Comparison of ENCODE assay signal across 11 mouse cellular contexts in genomic region chr10:75586553-75586879, GRCm38 (mm10). TPM values are rescaled to one million over a fixed set of nuclear protein-coding genes. Genes with fewer than 3 reads are reported as not detected.
DNase-seq lines count a peak whose midpoint lies in the region; ATAC-seq and TF ChIP-seq lines count a peak whose summit lies in the region.
"Had no signal": no experiment of that assay in that cellular context is flagged by ENCODE, and none has a peak within 500 bp of the region (broad histone marks: within the 10 kb centered on the region; RNA-seq: fewer than 3 reads in every experiment).

No protein-coding gene starts in this region.

- no peaks in the 10 kb centered on the region for H3K27me3 ChIP-seq in liver, postnatal 0 days (ENCODE audit: insufficient read depth, low read length)
- H3K27me3 ChIP-seq in forebrain, embryonic 11.5 days (ENCODE audit: control insufficient read depth, insufficient read depth, low read length), result no peaks in the 10 kb centered on the region
- no peaks in the 10 kb centered on the region for H3K27me3 ChIP-seq in forebrain, embryonic 15.5 days
- 0 out of 2 replicates have a peak, but pooled peaks cover 6% of the 10 kb centered on the region for H3K27me3 ChIP-seq in limb, embryonic 13.5 days

- TF ChIP-seq CTCF in liver, postnatal 0 days (IDR thresholded peaks at IDR 0.05; ENCODE audit: low read depth), result no peak

- H3K4me2 ChIP-seq in liver, postnatal 0 days (ENCODE audit: low read depth, low read length), result no peak overlapping the region
- H3K4me2 ChIP-seq in forebrain, embryonic 11.5 days (ENCODE audit: low read depth, low read length, severe bottlenecking), result no peak overlapping the region
- H3K4me2 ChIP-seq in forebrain, embryonic 15.5 days (replicated peaks), result no peak overlapping the region
- H3K4me2 ChIP-seq in limb, embryonic 13.5 days (replicated peaks), result peak overlapping the region; percentile 58; the same call in 1 of the 2 replicates
- H3K4me2 ChIP-seq: liver, embryonic 11.5 days had no signal

- H3K4me3 ChIP-seq in liver, postnatal 0 days (ENCODE audit: low read depth, low read length), result no peak overlapping the region
- no peak overlapping the region for H3K4me3 ChIP-seq in forebrain, embryonic 11.5 days (ENCODE audit: low read depth, low read length)
- no peak overlapping the region for H3K4me3 ChIP-seq in forebrain, embryonic 15.5 days
- no peak overlapping the region for H3K4me3 ChIP-seq in limb, embryonic 13.5 days

- no peak overlapping the region for H3K27ac ChIP-seq in liver, postnatal 0 days (ENCODE audit: low read depth)
- H3K27ac ChIP-seq in forebrain, embryonic 11.5 days (ENCODE audit: low read depth, low read length), result no peak overlapping the region
- 0 out of 2 replicates have a peak overlapping the region, but pooled peaks have one; percentile 17 for H3K27ac ChIP-seq in forebrain, embryonic 15.5 days (replicated peaks)
- H3K27ac ChIP-seq in limb, embryonic 13.5 days, result no peak overlapping the region
- H3K27ac ChIP-seq: layer of hippocampus, adult 2 months had no signal

- no peaks in the 10 kb centered on the region for H3K36me3 ChIP-seq in liver, postnatal 0 days (replicated peaks; ENCODE audit: insufficient read depth, low read length)
- H3K36me3 ChIP-seq in forebrain, embryonic 11.5 days (ENCODE audit: control insufficient read depth, insufficient read depth, low read length), result no peaks in the 10 kb centered on the region
- H3K36me3 ChIP-seq in forebrain, embryonic 15.5 days, result no peaks in the 10 kb centered on the region
- H3K36me3 ChIP-seq in limb, embryonic 13.5 days, result no peaks in the 10 kb centered on the region

- no peaks in the 10 kb centered on the region for H3K9me3 ChIP-seq in liver, postnatal 0 days (ENCODE audit: low read length)
- H3K9me3 ChIP-seq in forebrain, embryonic 11.5 days (ENCODE audit: control insufficient read depth, low read length), result no peaks in the 10 kb centered on the region
- H3K9me3 ChIP-seq in forebrain, embryonic 15.5 days, result no peaks in the 10 kb centered on the region
- H3K9me3 ChIP-seq in limb, embryonic 13.5 days, result no peaks in the 10 kb centered on the region

- WGBS in liver, postnatal 0 days (ENCODE audit: insufficient replicate concordance), result 80% methylated on average over 1 of the region's 1 CpGs
- WGBS in forebrain, embryonic 11.5 days, result 91% methylated on average over 1 of the region's 1 CpGs
- WGBS in forebrain, embryonic 15.5 days, result 74% methylated on average over 1 of the region's 1 CpGs
- WGBS in limb, embryonic 13.5 days, result 92% methylated on average over 1 of the region's 1 CpGs

- ATAC-seq in liver, postnatal 0 days, result 0 out of 2 replicates have a peak, but pooled peaks have one; percentile 12
- ATAC-seq in forebrain, embryonic 11.5 days (replicated peaks; ENCODE audit: low FRiP score), result peak; percentile 45
- ATAC-seq in forebrain, embryonic 15.5 days (replicated peaks), result peak; percentile 26
- ATAC-seq in limb, embryonic 13.5 days (ENCODE audit: low FRiP score, low read depth), result peak; percentile 9; the same call in 1 of the 2 replicates

- peaks cover 6% of the 10 kb centered on the region; the same call in 1 of the 2 replicates for H3K4me1 ChIP-seq in liver, postnatal 0 days (ENCODE audit: insufficient read depth)
- H3K4me1 ChIP-seq in forebrain, embryonic 11.5 days (replicated peaks; ENCODE audit: control insufficient read depth, insufficient read depth, low read length), result 0 out of 2 replicates have a peak, but pooled peaks cover 2% of the 10 kb centered on the region
- peaks cover 14% of the 10 kb centered on the region for H3K4me1 ChIP-seq in forebrain, embryonic 15.5 days
- H3K4me1 ChIP-seq in limb, embryonic 13.5 days, result peaks cover 24% of the 10 kb centered on the region

- no peak overlapping the region for H3K9ac ChIP-seq in liver, postnatal 0 days (replicated peaks)
- no peak overlapping the region; the same call in 1 of the 2 replicates for H3K9ac ChIP-seq in forebrain, embryonic 11.5 days (ENCODE audit: low read length)
- H3K9ac ChIP-seq in forebrain, embryonic 15.5 days (replicated peaks), result no peak overlapping the region
- no peak overlapping the region for H3K9ac ChIP-seq in limb, embryonic 13.5 days

- TF ChIP-seq EP300 in liver, postnatal 0 days (IDR thresholded peaks at IDR 0.05; ENCODE audit: low read depth), result no peak

- no peak for DNase-seq in liver, postnatal 0 days
- no peak for DNase-seq in liver
- no peak for DNase-seq in forebrain, embryonic 11.5 days (ENCODE audit: low spot score)
- no peak for DNase-seq in right cerebral cortex, adult 2 months (ENCODE audit: low spot score in 2 of 2)
- no peak for DNase-seq in layer of hippocampus, postnatal 14 days (ENCODE audit: low spot score in 2 of 2)

RNA-seq across cellular contexts. Expression of gene Ggt5, which starts 2.6 kb away (rescaled TPM):
- 0.81 and 1.4 TPM in 2 replicates for polyA plus RNA-seq in liver, postnatal 0 days (2015; fragmentation: Nextera tagmentation; extraction: Ambion mirVana)
- 0.67 and 1.0 TPM in 2 replicates for polyA plus RNA-seq in forebrain, embryonic 11.5 days (2014; fragmentation: Nextera tagmentation; extraction: Ambion mirVana)
- 2.5 and 3.0 TPM in 2 replicates for polyA plus RNA-seq in forebrain, embryonic 15.5 days (2015; fragmentation: Nextera tagmentation; extraction: Ambion mirVana)
- 1.3 and 1.7 TPM in 2 replicates for polyA plus RNA-seq in limb, embryonic 13.5 days (2015; fragmentation: Nextera tagmentation; extraction: Ambion mirVana)
- total RNA-seq in layer of hippocampus, postnatal 14 days (2021), result 1 to 10 TPM; 2.9 to 4.0 TPM

RNA-seq across cellular contexts. Expression of gene Ggt1, which starts 25.1 kb away (rescaled TPM):
- 27.4 and 28.6 TPM in 2 replicates for polyA plus RNA-seq in liver, postnatal 0 days (2015; fragmentation: Nextera tagmentation; extraction: Ambion mirVana)
- 2.3 and 3.4 TPM in 2 replicates for polyA plus RNA-seq in forebrain, embryonic 11.5 days (2014; fragmentation: Nextera tagmentation; extraction: Ambion mirVana)
- polyA plus RNA-seq in forebrain, embryonic 15.5 days (2015; fragmentation: Nextera tagmentation; extraction: Ambion mirVana), result 0.67 and 0.79 TPM in 2 replicates
- polyA plus RNA-seq in limb, embryonic 13.5 days (2015; fragmentation: Nextera tagmentation; extraction: Ambion mirVana), result 0.57 and 0.75 TPM in 2 replicates
- 1 to 10 TPM; 2.0 to 2.8 TPM for total RNA-seq in layer of hippocampus, postnatal 14 days (2021)
- total RNA-seq: adrenal gland, postnatal 14 days had no signal

RNA-seq across cellular contexts. Expression of gene Lrrc75b, which starts 26.4 kb away (rescaled TPM):
- polyA plus RNA-seq in liver, postnatal 0 days (2015; fragmentation: Nextera tagmentation; extraction: Ambion mirVana), result 0.05 and 0.06 TPM in 2 replicates
- polyA plus RNA-seq in forebrain, embryonic 11.5 days (2014; fragmentation: Nextera tagmentation; extraction: Ambion mirVana), result 2.3 and 3.5 TPM in 2 replicates
- polyA plus RNA-seq in forebrain, embryonic 15.5 days (2015; fragmentation: Nextera tagmentation; extraction: Ambion mirVana), result 16.4 TPM in 2 replicates
- 1.5 and 1.7 TPM in 2 replicates for polyA plus RNA-seq in limb, embryonic 13.5 days (2015; fragmentation: Nextera tagmentation; extraction: Ambion mirVana)
- total RNA-seq in layer of hippocampus, postnatal 14 days (2021), result 10 to 100 TPM; 12.9 to 15.2 TPM
- total RNA-seq: megakaryocyte-erythroid progenitor cell, adult 5-6 weeks had no signal

RNA-seq across cellular contexts. Expression of gene Susd2, which starts 57.3 kb away (rescaled TPM):
- polyA plus RNA-seq in liver, postnatal 0 days (2015; fragmentation: Nextera tagmentation; extraction: Ambion mirVana), result 1.6 TPM in 2 replicates
- polyA plus RNA-seq in forebrain, embryonic 11.5 days (2014; fragmentation: Nextera tagmentation; extraction: Ambion mirVana), result 2.0 and 2.3 TPM in 2 replicates
- 1.0 and 1.4 TPM in 2 replicates for polyA plus RNA-seq in forebrain, embryonic 15.5 days (2015; fragmentation: Nextera tagmentation; extraction: Ambion mirVana)
- 3.1 TPM in 2 replicates for polyA plus RNA-seq in limb, embryonic 13.5 days (2015; fragmentation: Nextera tagmentation; extraction: Ambion mirVana)
- 1 to 10 TPM; 2.1 to 2.4 TPM for total RNA-seq in layer of hippocampus, postnatal 14 days (2021)
